Mouse (Mus musculus) layer of hippocampus, postnatal 14 days (tissue): ENCODE measurements around the gene Inava. TPM values are rescaled to one million over a fixed set of nuclear protein-coding genes. Genes with fewer than 3 reads are reported as not detected.
A peak's percentile ranks its signal among the peaks of the same experiment; 100 is the strongest.

ENCODE experiments used
- DNase-seq, 2 experiments: peaks; one replicate each; pipeline ENCODE4 v3.0.0; 2021 to 2022; ENCODE audit warnings: low spot score in 2 of 2, mixed read lengths in 1 of 2
- total RNA-seq, 2 experiments: library from RNA; stranded (reverse); gene quantifications; 2 replicates each; pipeline ENCODE4 v1.2.3; 2021

The Inava gene
- total RNA-seq, 2 experiments from 2014 or later, result 7.8 to 8.2 TPM

DNA sequence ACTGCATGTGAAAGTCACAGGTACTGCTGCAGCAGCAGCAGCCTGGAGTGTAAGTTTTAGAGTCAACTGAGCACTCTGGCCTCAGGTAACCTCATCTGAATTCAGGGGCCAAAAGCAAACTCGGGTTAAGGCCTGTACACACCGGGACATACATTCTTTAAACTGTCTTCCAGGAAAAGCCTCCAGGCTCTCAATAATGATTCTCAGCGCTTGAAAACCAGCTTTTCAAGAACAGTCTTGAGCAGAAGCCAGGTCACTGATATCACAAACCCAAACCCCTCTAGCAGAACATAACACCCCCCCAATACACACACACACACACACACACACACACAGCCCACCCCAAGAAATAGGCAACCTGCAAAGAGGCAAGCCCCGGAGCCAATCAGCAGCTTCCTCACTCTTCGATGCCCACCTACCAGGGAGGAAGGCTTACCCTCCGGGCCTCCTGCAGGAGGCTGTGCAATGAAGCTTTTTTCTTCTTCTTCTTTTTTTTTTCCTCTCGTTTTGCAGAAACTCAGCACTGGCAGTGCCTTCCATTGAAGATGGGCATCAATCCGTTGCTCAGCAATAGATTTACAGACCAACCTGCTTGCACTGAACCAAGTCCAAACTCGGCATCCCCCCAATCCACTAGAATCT, 1.7 kb downstream of the Inava start:
- no peak for DNase-seq

DNA sequence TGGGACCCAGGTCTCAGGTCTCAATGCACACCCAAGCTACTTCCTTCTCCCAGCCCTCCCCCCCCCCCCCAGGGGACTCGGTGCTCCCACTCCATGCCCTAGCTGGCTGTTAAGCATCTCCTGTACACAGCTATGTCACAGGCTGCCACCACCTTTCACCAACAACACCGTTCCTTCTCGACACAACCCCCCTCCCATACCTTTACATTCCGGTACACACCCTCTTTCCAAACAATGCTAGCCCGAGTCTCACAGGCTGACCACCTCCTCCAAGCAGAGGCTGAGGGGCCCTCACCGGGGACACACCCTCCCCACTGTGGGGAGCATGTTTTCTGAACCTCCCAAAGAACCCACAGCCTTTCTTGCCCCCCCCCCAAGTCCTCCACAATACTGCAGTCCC, 2.5 kb downstream of the Inava start:
- DNase-seq, result no peak

DNA sequence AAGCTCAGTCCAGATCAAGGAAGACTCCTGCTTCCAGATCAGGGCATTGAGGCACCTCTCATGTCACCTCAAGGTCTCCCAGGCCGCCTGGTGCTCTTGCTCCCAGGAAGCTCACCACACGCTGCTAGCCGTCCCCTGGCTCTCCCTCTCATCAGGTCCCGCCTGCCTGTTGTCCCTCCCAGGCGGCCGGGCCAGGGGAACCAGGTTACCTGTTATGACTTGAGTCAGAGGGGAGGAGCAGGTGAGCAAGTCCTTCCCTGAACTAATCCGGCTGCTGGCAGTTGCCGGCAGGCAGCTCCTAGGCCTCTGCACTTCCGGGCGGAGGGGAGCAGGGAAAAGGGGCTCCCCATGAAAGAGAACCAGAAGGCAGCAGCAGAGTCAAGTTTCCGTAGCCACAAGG, 3.9 kb downstream of the Inava start:
- no peak for DNase-seq

DNA sequence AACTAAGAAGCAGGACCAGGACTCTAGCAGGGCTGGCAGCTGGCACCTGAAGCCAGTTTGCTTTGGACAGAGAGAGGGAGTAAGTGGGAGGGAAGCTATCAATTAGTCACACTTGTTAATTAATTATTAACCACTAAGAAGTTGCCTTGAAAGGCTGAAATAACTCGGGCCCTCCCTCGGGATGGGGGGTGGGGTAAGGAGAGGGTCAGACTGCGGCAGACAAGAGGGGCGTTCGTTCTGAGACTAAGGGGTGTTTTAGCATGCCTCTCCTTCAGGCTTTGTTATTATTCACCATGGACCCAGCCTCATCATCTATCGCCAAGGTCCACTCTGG, 5.1 kb downstream of the Inava start:
- no peak for DNase-seq

DNA sequence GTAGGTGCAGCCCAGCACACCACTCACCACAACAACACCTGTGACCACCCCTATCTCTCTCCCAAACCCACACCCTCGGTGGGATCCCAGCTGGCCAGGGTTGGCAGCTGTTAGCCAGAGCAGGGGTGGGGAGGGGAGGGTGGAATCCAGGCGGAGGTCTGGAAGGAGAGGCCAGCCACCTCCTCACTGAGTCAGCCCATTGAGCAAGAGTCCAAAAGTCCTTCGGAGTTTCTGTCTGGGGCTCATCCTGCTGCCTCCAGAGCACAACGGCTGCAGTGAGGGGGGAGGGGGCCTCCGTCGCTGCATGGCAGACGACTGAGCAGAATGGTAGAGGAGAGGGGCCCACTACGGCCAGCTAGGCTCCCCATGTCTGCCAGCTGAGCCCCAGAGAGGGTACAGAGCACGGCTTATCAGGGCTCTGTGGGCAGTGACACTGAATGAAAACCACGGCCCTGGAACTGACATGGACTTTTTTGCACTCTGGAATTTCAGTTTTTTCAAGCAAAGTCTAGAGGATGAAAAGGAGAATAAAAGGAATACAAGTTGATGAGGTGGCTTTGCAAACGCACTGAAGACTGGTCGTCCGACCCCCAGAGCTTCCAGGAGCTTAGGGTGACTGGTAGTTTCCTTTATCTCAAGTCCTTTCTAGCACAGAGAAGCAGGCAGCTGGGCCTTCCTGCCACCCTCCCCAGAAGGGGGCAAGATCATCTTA, 5.6 kb downstream of the Inava start:
- DNase-seq, result no peak

DNA sequence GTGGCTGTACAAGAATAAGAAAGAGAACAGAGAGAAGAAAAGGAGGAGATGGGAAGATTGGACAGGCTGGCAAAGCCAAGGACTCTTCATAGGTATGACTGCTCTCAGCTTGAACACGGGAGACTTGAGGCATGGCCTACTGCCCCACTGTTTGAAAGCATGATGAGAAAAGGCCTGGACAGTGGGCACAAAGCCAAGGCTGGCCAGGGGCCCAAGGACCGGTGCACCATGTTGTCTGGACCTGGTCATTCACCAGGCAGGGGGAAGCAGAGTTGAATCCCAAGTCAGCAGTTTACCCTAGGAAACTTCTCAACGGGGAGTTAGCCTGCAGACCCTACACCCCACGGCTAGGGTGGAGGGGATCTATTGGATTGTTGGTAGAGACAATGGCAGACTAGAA, 6.2 kb downstream of the Inava start:
- no peak for DNase-seq

DNA sequence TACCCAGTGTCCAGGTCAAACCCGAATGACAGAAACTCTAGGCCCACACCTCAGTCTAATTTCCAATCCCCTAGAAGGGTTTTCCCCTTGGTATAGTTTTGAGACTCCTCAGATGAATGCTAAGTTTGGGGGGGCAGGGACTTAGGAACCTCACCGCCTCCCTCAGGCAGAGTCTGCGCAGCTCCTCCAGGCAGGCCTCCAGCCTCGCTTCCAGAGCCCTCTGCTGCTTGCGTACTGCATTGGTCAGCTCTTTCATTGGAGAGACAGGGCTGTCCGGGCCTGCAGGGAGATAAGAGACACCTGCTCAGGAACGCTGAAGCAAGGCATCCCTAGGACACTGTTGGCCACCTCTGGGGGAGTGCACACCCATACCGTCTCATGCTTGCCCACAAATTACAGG, 7.4 kb downstream of the Inava start:
- DNase-seq, result no peak

DNA sequence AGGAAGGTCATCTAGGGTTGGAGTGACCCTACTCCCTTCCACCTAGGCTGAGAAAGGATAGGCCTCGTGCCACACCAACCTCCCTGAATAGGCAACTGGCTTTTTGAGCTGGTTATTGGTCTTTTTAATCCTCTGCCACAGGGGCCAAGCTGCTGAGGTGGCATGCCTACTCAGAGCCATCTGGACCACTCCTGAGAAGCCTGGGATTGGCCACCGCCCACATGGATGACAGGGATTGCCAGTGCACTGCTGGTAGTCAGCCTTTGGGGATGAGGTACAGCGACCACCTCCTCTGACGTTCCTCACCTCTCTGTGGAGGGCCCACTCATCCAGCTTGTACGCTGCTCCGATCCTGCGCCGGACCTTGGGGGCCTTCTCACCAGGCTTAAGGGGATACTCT, 8.2 kb downstream of the Inava start:
- DNase-seq, result no peak

DNA sequence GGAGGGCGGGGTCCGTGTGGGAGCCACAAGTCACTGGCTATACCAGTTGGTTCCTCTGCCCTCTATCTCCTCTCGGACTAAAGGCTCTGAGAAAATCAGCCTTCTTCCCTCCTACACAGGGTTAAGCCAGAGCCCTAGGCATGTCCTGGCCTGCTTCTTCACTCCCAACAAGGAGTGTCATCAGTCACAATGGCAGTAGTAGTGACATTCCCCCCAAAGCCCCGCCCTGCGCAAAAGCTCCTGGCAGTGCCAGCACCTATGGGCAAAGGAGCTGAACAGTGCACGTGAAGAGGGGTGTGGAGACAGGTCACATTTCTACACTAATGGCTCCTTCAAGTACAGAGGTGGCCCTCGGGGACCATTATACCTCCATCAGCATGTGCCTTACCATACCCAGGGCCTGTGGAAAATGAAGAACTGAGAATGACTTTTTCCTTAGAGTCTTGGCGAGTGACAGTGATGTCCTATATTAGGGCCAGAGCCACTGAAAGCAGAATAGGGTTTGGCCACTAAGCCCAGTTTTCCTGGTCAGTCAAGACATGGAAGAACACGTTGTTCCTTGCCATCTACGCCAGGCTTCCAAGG, 10.2 kb downstream of the Inava start:
- DNase-seq, result no peak

DNA sequence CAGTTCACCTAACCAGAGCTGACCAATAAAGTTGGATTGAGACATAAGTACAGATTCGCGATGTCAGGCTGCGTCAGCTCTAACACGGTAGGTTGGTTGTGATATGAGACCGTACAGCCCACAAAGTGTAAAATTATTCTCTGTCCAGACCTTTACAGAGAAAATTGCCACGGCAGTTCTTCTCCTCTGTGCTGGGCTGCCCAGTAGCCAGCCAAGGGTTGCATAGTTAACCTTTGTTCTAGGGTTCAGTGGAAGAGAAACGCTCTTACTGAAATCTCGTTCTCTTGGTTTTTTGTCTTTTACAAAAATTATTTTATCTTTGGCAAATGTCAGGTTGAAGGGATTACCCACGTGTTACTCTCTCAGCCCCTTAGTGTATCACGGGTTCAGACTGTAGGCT, 11.7 kb downstream of the Inava start:
- DNase-seq, result no peak

DNA sequence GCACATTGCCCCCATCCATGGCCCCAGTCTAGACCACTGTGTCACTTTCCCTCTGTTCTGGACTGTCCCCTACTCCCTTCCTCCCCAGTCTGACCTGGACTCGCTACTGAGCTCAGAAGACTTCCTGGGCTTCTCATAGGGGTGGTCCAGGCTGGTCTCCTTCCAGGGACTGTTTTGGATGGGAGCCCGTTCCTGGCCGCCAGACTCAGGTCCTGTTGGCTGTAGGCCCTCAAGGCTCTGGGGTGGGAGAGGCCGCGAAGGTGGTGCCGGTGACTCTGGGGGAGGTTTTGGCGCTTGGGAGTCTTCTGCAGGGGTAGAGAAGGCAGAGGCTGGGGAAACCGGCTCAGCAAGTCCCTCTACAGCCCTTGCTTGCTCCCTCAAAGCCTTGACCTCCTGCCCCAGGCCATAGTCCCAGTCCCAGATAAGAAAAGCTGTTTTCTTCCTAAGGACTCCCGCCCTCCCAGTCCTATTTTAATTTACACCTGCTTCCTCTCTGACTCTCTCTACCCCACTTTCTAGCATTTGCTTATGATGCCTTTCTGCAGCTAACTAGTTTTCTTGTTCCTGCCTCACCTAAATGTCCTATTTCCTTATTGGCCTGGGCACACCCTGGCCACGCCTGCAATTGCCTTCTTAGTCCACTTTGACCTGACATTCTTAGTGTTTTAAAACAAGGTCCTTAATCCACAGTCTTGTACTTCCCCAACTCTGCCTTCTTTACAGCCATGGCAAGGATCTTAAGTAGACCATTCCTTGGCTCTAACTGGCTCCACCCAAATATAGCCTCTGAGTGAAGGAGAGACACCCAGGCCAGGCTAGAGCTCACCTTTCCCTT, 13.8 kb downstream of the Inava start:
- DNase-seq, result no peak

DNA sequence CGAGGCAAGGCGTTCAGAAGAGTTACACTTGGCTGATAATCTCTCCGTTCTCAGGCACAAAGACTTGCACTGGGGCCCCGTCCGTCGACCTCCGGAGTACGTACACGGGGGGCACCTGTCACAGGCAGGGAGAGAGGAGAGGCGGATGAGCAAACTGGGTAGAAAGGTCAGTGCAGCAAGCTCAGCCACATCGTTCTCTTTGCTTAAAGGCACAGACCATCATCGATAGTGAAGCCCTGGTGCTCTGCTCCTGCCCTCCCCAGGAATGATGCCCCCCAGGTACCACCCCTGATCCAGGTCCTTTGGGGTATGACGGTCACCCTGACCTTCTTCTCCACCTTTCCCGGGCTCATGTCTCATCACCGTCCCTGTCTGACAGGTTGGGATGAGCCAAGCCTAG, 19.8 kb downstream of the Inava start:
- no peak for DNase-seq

DNA sequence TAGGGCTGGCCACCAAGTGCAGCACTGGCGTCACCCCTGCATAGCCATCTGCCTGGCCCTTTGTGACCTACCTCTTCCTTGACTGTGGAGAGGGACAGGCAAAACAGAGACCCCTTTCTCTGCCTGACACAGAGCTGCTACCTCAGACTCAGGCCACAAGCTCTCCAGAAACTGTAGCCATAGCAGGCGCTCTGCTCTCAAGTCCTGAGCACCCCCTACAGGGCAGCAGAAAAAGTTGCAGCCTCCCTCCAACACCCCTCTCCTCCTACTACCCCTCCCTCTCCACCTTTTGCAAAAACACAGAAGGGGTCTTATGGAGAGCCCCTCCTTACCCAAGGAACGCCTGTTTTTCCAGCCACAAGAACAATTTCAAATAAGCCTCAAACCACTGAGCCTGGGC, 21.3 kb downstream of the Inava start, which contains the start of gene Mroh3:
Mroh3 (minus strand) TSS at position 26 of the 400 bp plus-strand sequence.
- no peak for DNase-seq

DNA sequence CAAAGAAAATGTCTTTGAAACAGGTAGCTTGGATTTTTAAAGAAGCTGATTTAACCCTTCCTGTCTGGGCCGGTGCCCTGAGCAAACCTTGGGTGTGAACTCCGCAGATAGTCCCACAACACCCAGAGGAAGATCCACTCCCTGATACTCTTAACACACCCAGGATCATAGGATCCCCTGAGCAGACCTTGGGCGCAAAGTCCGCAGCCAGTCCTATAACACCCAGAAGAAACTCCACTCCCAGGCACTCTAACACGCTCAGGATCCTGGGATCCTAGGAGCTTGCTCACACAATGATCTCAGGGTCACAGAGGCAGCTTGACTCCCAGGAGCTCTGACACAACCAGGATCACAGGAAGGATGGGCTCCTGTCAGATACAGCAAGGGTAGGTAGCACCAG, 44.0 kb downstream of the Inava start:
- DNase-seq, result no peak

DNA sequence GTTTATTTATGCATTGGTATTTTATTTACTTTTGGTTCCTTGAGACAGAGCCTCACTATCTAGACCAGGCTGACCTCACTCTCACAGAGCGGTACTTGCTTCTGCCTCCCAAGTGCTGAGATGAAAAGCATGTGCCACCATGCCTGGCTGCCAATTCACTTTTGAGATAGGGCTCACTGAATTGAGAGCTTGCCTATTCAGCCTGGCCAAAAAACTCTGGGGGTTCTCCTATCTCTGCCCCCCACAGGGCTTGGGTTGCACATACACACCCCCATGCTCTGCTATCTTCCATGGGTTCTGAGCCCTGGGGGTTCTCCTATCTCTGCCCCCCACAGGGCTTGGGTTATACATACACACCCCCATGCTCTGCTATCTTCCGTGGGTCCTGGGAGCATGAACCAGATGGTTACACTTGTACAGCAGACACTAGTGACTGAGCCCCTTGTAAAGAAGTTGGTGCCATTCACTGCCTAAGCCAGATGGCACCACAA, 54.5 kb downstream of the Inava start:
- DNase-seq, result peak in 1 of 2 experiments; percentile 31

DNA sequence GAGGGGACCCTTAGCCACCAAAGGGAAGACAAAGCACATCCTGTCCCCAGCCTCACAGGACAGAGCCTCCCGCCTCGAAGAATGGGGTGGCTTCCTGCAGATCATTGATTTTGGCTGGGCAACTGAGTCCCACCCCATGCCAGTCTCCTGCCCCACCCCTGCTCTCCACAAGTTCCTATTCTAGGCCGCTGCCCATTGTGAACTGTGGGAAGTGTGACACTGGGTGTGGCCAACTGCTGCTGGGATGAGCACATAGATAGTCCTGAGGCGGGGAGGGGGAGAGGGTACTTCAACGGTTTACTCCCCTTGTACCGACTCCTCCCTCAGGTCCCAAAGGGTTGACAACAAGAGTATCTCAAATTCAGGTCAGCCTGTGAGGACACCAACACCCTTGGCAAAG, 55.3 kb downstream of the Inava start:
- no peak for DNase-seq

DNA sequence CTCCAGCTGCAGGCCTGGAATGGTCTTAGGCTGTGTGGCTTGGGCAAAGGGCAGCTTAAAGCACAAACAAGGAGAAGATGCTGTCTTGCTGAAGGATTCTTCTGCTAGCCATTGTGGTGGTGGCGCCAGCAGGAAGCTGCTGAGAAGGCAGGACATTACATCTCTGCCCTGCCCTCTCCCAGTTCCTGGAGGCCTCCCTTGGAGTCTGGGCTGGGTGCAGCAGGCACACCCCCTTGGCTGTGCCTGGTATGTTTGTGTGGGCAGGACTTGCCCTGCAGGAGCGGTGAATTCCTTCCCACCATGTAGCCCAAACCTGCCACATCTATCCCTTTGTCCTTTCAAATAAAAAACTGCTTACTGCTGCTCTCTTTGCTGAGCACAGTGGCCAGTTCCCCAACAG, 57.0 kb downstream of the Inava start:
- no peak for DNase-seq

DNA sequence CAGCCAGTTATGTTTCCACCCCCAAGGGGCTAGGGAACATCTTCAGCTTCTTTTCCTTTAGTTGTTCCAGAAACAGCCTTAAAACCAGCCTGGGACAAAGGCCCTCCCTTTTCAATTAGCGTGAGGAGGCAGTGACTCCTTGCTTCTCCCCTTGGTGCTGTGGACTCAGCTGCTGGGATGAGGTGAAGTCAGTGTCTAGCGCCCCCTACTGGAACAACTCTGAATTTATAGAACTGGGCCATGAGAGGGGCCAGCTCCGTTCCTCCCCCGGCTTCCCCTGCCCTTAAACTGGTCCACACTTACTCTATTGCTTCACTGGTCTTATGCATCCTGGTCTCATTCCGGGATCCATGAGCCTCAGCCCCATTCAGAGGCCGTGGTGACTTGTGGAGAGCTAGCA, 58.9 kb downstream of the Inava start:
- DNase-seq, result peak in 1 of 2 experiments; percentile 60

DNA sequence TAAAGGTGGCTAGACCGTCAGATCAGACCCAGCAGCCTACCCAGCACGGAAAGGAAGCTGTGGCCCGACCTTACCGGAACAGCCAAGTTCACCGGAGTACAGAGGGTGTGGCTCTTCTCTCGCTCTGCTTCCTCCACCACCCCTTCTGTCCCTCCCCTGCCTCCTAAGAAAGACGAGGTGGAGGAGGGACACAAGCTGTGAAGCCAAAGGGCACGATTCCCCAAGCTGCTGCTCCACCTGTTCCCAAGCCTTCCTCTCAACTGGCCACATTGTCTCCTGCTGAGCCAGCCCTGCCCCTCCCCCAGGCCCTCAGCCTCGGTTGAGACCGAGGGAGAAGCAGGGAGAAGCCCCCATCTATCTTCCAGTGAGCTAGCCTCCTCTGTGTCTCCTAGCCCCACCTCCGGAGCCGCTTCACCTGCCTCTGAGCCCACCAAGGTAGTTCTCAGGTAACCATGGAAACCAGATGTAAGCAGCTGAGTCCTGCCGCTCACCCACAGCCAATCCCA, 59.9 kb downstream of the Inava start:
- DNase-seq, result no peak

DNA sequence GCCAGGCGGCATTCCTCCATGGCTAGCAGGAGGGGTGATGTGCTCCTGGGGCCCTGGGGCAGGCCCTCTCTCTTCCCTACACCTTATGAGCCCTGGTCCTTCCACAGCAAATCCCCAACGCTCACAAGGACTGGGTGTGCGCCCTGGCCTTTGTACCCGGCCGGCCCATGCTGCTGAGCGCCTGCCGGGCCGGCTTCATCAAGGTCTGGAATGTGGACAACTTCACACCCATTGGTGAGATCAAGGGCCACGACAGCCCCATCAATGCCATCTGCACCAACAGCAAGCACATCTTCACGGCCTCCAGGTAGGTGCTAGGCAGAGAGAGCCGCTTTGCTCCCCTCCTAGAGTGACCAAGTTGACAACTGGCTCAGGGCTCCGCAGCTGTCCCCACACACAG, 61.4 kb downstream of the Inava start:
- DNase-seq, result no peak

DNA sequence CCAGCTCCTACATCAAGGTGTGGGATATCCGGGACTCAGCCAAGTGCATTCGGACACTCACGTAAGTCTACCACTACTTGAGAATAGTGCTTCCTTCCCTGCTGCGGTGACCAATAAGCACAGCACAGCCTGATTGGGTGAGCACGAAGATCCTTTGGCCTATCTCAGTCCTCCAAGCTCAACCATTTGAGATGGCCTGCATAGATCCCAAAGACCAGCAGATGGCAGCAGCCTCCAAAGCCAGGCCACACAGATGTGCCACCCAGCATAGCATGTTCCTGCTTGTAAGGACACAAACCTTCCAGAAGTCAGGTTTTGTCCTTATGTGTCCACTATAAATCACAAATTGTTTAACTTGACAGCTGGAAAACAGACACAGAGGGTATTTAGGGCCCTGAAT, 64.0 kb downstream of the Inava start:
- peak; percentile 72 to 82 for DNase-seq

DNA sequence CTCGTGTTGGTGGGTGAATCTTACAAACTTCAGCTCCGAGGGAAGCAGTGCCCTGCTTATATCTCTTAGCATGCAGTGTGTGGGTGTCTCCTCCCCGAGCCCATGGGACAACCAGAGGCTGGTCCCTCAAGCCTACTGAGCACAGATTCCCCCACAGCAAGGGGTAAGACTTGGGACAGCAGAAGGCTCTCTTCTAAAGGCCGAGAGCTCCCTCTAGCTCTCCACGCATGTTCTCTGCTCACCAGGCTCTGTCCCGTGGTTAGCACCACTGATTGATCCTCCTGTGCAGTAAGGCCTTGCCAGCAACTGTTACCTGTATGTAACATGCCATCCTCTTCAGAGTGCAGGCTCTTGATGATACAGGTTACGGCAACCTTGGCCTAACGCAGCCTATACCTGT, 66.4 kb downstream of the Inava start:
- DNase-seq, result no peak
